Mouse (Mus musculus): ENCODE results near the gene Atg9a. TPM values are rescaled to one million over a fixed set of nuclear protein-coding genes. Genes with fewer than 3 reads are reported as not detected.
A peak's percentile ranks its signal among the peaks of the same experiment; 100 is the strongest.
"Not testable (repeated sequence)": the region's sequence is repeated elsewhere in the genome, so short reads cannot be mapped to it uniquely, and the experiment has no call there.

Atg9a gene
- polyA plus RNA-seq (2012; rRNA removed), result 30.4 and 36.3 TPM in 2 replicates

GRCm38 (mm10) chr1:75191622-75192402 is at the start of gene Atg9a, which contains the start of gene Ankzf1:
TSS of gene Atg9a (minus strand) at chr1:75192196.
TSS of gene Ankzf1 (plus strand) at chr1:75192151.
- peak; percentile 83 for DNase-seq (ENCODE audit: low spot score)

GRCm38 (mm10) chr1:75239591-75239990 is 47.6 kb upstream of the Atg9a start:
- no peak for DNase-seq (ENCODE audit: low spot score)

- peak; percentile 91 for DNase-seq (ENCODE audit: low spot score)
Observed at GRCm38 (mm10) chr1:75236117-75237050, 44.4 kb upstream of the Atg9a start, which contains the start of gene Dnajb2. TSS of gene Dnajb2 (plus strand) at chr1:75236406.

- DNase-seq (ENCODE audit: low spot score), result no peak
Observed at GRCm38 (mm10) chr1:75234606-75235005, 42.6 kb upstream of the Atg9a start.

- DNase-seq (ENCODE audit: low spot score), result not testable (repeated sequence)
Observed at GRCm38 (mm10) chr1:75232489-75232888, 40.5 kb upstream of the Atg9a start.

- DNase-seq (ENCODE audit: low spot score), result no peak
Observed at GRCm38 (mm10) chr1:75231664-75232152, 39.7 kb upstream of the Atg9a start, which contains the start of gene A630095N17Rik. TSS of gene A630095N17Rik (minus strand) at chr1:75232102.

- no peak for DNase-seq (ENCODE audit: low spot score)
Observed at GRCm38 (mm10) chr1:75231224-75231623, 39.2 kb upstream of the Atg9a start.

GRCm38 (mm10) chr1:75230335-75230994 is 38.5 kb upstream of the Atg9a start:
- DNase-seq (ENCODE audit: low spot score), result no peak

GRCm38 (mm10) chr1:75229158-75229557 is 37.2 kb upstream of the Atg9a start:
- DNase-seq (ENCODE audit: low spot score), result no peak

- DNase-seq (ENCODE audit: low spot score), result no peak
Observed at GRCm38 (mm10) chr1:75227653-75228052, 35.7 kb upstream of the Atg9a start.

GRCm38 (mm10) chr1:75226138-75226537 is 34.1 kb upstream of the Atg9a start:
- no peak for DNase-seq (ENCODE audit: low spot score)

GRCm38 (mm10) chr1:75225473-75225872 is 33.5 kb upstream of the Atg9a start:
- DNase-seq (ENCODE audit: low spot score), result no peak

- no peak for DNase-seq (ENCODE audit: low spot score)
Observed at GRCm38 (mm10) chr1:75223532-75223931, 31.5 kb upstream of the Atg9a start.

- DNase-seq (ENCODE audit: low spot score), result no peak
Observed at GRCm38 (mm10) chr1:75222926-75223325, 30.9 kb upstream of the Atg9a start.

- no peak for DNase-seq (ENCODE audit: low spot score)
Observed at GRCm38 (mm10) chr1:75221538-75221937, 29.5 kb upstream of the Atg9a start.

- DNase-seq (ENCODE audit: low spot score), result no peak
Observed at GRCm38 (mm10) chr1:75219531-75219930, 27.5 kb upstream of the Atg9a start, which contains the start of gene Tuba4a. TSS of gene Tuba4a (minus strand) at chr1:75219865.

- DNase-seq (ENCODE audit: low spot score), result peak; percentile 87
Observed at GRCm38 (mm10) chr1:75219078-75219477, 27.1 kb upstream of the Atg9a start.

- peak; percentile 60 for DNase-seq (ENCODE audit: low spot score)
Observed at GRCm38 (mm10) chr1:75218227-75219001, 26.4 kb upstream of the Atg9a start.

- DNase-seq (ENCODE audit: low spot score), result no peak
Observed at GRCm38 (mm10) chr1:75217893-75218226, 25.9 kb upstream of the Atg9a start.

GRCm38 (mm10) chr1:75216797-75217585 is 25.0 kb upstream of the Atg9a start:
- DNase-seq (ENCODE audit: low spot score), result no peak
